Mouse (Mus musculus) frontal cortex, postnatal 36 days (tissue): Measurements from ENCODE around the gene Nemp2.
A peak's percentile ranks its signal among the peaks of the same experiment; 100 is the strongest.
"Not testable (repeated sequence)": the region's sequence is repeated elsewhere in the genome, so short reads cannot be mapped to it uniquely, and the experiment has no call there.

Experiments used
- DNase-seq, 2 experiments: peaks; one replicate each; pipeline ENCODE4 v3.0.0; 2022; ENCODE audit warnings: low spot score in 2 of 2

Nemp2 gene

DNA sequence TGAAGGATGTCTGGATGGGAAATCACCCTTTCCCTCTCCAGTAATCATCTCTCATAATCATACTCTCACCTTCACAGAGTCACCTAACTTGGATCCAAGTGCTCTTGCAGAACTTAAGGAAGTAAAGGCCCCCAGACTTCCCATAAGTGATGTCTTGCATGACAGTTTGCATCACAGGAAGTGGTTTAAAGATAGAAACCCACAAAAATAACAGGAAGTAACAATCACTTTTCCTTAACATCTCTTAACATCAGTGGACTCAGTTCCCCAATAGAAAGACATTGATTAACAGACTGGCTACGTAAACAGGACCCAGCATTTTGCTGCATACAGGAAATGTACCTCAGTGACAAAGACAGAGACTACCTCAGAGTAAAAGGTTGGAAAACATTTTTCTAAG lies 22.9 kb downstream of the Nemp2 start:
- no peak for DNase-seq

DNA sequence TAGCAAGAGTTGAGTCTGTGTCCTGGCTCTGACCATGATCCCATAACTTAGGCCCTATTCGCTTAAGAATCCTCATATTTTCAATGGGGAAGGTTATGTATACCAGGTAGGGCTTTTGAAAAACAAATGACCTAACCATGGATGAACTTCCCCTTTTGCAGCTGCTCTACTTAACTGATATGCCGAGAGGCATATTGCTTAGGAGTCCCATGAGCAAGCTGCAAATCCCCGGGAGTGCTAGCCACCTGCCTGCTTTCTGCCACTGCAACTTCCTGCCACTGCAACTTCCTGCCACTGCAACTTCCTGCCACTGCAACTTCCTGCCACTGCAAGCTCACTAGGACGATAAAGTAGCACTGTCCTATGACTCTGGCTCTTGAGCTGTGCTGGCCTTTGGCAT lies 24.6 kb downstream of the Nemp2 start:
- no peak for DNase-seq

DNA sequence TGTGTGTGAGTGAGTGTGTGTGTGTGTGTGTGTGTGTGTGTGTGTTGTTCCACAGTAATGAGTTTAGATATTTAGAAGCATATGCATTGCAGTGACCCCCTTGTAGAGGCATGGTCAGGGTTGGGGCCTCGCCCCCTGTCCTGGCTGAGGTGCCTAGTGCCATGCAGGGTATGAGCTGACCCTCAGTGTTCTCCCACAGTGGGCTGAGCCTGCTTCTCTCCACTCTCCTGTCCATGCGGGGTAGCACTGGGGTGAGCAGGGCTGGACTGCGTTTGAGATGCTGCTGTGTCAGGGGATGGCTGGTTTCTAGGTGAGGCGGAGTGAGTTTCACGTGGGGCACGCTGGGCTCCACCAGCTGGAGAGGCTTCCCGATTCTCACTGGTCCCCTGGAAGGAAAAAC lies 27.7 kb downstream of the Nemp2 start:
- DNase-seq: no peak

DNA sequence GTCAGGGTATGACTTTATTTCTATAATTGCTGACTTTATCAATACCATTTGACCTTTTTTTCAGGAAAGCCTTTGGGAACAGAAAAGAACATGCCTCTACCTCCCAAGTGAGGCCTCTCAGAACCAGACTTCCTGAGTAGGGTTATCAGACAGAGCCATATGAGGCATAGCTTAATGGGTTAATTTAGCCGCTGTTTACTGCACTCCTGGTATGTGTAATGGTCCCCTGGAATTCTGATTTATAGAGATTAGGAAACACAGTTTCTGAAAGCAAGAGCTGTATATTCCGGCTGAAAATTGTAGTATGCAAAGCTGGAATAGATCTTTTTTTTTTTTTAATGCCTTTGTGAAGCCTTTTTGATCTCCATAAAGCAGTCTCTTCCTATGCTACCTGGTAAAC lies 29.8 kb downstream of the Nemp2 start:
- no peak for DNase-seq

DNA sequence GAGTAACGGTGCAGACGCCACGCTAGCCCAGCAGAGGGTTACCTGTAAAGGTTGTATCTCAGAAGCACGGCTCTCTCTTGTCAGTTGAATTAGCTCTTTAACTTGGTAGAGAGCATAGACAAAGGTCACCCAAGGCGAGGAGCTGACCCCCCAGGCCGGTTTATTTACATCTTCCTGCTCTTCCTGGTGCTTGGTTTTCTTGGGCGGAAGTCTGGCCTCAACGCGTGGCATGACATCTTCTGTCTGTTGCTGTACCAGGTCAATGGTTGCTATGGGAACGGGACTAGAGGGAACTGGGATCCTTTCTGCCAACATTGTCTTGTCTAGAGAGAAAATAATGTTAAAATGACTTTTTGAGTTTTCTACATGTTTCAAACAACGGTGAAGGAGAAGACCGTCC lies 30.3 kb downstream of the Nemp2 start:
- DNase-seq: no peak

DNA sequence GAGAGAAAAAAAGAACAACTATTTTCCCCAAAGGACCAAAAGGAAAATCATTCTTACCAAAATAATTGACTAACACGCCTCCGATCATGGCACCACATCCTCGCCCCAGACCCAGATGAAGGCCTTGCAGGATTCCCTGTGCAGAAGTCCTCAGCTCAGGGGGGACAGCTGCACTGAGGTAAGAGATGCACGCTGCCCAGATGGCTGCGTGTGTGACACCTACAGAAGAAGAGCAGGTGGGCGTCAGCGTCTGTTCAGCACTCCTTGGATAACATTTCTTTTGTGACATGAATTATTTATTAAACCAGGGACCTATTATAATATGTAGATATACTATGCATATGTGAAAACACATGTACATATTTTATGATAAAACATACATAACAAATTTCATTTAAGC lies 32.7 kb downstream of the Nemp2 start:
- DNase-seq: peak; percentile 26 to 77

DNA sequence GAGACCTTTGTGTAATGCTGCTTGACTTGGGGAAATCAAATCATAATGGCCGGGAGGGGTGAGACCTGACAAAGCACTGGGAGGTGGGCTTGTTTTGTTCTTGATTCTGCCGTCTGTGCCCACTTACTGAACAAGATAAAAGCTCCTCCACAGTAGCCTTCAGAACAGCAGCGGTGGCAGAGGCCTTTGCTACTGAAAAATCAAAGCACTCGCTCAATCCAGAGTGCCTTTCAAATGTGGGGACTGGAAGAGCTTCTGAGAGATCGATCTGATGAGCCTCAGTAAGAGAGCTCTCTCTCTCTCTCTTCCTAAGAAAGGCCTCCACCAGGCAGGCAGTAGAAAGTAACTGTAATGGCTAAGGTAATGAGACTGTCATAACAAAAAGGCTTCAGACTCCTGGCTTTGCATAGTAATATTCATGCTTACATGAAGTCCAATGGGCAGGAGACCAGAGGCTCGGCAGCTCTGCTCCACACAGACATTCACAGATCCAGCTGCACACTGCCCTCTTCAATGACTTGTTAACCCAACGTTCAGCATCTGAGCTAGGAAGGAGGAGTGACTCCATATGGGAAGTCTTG lies 38.3 kb downstream of the Nemp2 start:
- DNase-seq: no peak

DNA sequence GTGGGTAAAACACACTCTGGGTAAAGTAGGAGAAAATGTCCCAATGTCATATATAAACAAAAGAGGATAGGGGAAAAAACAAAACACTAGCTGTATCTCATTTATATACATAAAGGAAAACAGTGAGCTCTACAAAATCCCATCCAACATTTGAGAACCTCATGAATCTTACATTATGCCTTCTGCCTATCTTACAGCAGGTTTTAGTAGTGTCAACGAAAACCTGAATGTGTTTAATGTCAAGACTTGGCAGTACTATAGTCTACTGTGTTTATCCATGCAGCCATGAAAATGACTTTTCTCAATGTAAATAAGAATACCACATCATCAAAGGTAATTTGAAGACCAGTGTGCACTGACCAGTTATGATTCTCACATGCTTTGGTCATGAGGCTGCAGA lies 39.4 kb downstream of the Nemp2 start:
- no peak for DNase-seq

DNA sequence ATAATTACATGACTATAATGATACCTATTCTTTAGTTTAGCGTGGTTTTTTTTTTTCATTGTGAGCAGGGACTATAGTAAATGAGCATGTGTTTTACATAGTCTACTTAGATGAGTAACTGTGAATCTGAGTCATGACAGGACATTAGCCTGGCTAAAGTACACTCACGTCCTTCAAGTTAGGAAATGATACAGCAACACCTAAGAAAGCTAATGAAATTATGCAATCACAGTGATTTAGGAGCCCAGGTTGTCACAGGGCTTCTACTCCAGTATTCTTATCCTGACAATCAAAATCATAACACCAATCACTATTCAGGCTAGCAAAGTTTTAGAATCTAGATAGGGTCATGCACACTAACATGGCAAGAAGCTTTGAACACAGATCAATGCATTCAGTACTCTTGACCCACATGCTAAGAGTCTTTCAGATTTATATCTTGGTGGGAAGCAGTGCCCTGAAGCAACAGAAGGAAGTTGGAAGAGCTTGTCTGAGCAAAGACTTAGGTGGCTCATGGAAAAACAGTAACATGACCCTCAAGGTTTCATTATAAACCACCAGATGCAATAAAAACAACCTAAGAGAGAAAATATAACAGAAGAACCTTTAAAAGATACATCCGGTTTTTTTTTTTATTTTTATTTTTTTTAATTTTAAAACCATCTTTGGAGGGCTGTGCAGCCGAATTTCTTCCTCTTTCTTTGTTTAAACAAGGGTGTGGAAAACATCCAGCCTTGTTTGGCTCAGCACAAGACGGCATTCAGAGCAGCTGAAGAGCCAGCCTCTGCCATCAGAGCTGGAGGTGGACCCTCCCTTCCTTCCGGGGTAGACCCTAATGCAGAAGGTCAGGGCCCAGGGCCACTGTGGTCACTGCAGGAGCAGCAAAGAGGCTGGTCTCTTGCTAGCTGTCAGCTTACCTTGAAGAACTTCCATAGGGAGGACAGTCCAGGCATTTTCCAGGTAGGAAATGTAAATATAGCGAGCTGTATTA lies 45.4 kb downstream of the Nemp2 start:
- DNase-seq: no peak

DNA sequence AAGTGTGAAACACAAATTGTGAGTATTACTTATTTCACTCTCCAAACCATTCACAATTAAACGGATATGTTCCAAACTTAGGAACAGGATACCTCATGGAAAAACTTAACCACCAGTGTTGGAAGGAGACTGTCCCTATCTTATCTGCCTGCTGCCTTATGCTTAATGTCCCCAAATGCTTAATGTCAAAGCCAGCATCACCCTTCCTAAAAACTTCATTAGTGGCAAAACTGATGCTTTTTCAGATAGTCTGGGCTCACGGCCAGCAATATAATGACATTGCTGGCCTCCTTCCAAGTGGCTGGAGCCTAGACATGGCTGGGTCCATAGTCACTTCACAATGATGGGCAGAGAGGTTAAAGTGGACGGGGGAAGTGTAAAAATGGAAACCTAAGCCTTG lies 46.1 kb downstream of the Nemp2 start:
- no peak for DNase-seq

DNA sequence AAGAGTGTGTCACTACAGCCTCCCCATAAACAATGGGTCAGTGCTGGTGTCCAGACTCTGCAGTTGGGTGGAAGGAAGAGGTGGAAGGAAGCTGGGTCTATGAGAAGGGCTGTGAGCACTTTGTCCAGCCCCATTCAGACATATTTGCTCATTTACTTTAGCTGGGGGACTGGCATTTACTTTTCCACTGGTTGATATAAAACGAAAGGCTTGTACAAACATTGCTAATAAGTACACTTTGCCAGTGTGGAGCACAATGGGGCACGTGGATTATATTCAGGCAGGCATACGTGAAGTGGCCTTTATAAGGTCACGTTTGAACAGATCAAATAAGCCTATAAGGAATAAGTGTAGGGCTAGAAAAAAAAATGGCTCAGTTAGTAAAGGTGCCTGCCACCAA lies 53.0 kb downstream of the Nemp2 start:
- no peak for DNase-seq

DNA sequence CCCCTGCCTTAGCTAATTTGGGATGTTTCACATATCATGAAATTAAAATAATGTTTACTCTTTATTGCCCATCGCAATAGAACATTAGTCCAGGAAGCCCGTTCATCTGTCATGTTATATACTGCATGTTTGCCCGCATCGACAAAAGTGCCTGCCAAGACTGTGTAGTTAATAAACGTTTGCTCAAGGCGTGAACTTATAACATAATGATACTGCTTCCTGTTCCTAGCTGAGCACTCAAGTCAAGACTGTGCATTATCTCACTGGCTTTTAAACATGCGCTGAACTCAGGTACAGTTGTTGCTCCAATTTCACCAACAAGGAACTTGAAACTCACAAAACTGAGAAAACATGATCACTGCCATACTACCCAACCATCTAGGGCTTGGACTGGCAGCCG lies 57.1 kb downstream of the Nemp2 start:
- no peak for DNase-seq

DNA sequence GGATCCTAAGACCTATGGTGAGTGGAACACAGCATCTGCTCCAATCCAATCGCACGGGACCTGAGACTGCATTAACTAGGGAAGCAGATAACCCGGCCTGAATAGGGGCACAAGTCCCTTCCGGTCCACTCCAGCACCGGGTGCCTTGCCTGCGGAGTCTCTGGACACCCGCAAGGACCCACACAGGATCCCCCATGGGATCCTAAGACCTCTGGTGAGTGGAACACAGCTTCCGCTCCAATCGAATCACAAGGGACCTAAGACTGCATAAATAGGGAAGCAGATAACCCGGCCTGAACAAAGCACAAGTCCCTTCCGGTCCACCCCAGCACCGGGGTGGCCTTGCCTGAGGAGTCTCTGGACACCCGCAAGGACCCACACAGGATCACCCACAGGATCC lies 64.0 kb downstream of the Nemp2 start:
- not testable (repeated sequence) for DNase-seq
